Mouse (Mus musculus) erythroblast, adult 5-6 weeks (primary cell): Measurements from ENCODE around the gene Gtf2ird2. TPM values are rescaled to one million over a fixed set of nuclear protein-coding genes. Genes with fewer than 3 reads are reported as not detected.

Experiments used
- ATAC-seq: replicated peaks from 2 replicates; pipeline ENCODE4 v1.8.0; 2016; ENCODE audit warnings: moderate number of reproducible peaks, mild to moderate bottlenecking, moderate TSS enrichment, inconsistent platforms; ENCODE audit not compliant: poor library complexity, low FRiP score, severe bottlenecking
- total RNA-seq, 2 experiments: library from RNA; stranded (forward) in 1 of 2; stranded (reverse) in 1 of 2; fragments of 150-400 nt in 1 of 2; fragments of 200-764, 138-1000 nt in 1 of 2; gene quantifications; 2 replicates each; pipeline versions ENCODE4 v1.2.3 to v1.2.4; 2015 to 2017; ENCODE audit warnings: low replicate concordance in 2 of 2

Gene Gtf2ird2
- total RNA-seq (2015; ENCODE audit: low replicate concordance) (2.5 TPM in 1 of 2 replicates, not detected in the other), total RNA-seq (2017; ENCODE audit: low replicate concordance) (1.2 and 1.7 TPM in 2 replicates)

GRCm38 (mm10) chr5:134183880-134184808 lies at the start of gene Gtf2ird2:
Gtf2ird2 (plus strand) TSS chr5:134184019.
- ATAC-seq, result peak; percentile 98

- ATAC-seq, result no peak
These were observed 47.8 kb upstream of the Gtf2ird2 start for GRCm38 (mm10) chr5:134136022-134136421.

DNA sequence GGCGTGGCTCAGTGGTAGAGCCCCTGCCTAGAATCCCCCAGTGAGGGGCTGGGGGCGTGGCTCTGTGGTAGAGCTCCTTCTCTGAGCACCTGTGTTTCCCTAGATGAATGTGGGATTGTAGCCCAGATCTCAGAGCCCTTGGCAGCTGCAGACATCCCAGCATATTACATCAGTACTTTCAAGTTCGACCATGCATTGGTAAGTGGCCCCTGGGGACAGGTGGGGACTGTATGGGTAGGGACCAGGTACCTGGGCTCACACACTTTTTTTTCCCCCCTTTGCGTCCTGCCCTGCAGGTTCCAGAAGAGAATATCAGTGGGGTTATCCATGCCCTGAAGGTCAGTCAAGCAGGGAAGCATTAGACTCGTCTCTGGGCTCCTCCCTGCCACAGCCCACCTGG lies 45.9 kb upstream of the Gtf2ird2 start:
- ATAC-seq, result no peak

GRCm38 (mm10) chr5:134139429-134139828 lies 44.4 kb upstream of the Gtf2ird2 start:
- ATAC-seq, result no peak

GRCm38 (mm10) chr5:134141236-134141635 lies 42.6 kb upstream of the Gtf2ird2 start:
- no peak for ATAC-seq

DNA sequence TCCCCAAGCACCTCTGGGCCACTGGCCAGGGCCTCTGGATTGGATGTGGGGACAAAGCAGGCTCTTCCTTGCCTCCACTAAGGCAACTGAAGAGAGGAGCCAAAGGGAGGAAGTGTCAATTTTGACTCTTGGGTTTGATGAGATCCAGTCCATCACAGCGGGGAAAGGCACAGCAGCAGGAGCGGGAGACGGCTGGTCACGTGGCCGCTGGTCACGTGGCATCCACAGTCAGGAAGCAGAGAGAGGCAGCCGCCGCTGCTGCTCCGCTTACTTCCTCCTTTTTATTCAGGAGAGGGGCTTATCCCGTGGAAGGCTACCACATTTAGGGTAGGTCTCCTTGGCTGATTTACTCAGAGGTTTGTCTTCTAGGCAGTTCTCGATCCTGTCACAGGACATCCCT lies 41.4 kb upstream of the Gtf2ird2 start:
- no peak for ATAC-seq

DNA sequence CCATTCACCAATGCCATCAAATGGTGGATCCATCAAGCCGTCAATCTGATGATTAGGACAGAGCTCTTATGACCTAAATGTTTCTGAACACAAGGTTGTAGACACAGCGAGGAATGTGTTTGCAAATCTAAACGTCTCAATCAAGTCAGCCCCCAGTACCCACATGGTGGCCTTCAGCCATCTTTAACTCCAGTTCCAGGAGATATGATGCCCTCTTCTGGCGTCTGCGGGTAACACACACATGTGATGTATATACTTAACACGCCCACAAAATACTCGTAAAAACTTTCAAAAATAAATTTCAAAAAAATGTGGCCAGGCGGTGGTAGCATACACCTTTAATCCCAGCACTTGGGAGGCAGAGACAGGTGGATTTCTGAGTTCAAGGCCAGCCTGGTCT lies 38.8 kb upstream of the Gtf2ird2 start:
- no peak for ATAC-seq

DNA sequence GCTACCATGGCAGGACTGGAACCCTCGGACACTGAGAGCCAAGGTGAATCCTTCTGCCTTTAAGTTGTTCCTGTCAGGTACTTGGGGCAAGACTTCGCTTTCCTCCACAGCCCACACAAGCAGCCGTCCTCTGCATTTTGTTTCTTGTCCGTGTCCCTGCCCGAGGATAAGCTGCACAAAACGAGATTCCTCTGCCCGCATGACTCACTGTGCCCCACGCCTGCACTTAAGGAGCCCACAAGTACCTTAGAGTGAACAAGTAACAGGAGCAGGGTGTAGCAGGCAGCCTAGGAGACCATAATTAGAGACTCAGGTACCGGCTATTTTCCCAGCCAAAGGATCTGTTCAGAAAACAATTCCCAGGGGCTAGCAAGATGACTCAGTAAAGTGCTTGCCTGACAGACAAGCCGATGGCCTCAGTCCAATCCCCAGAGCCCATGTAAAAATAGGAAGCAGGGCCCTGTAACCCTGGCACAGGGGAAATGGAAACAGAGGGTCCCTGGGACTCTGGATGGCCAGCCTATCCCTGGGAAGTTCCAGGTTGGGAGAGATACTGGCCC lies 36.5 kb upstream of the Gtf2ird2 start:
- ATAC-seq, result no peak

- ATAC-seq, result no peak
These were observed 35.7 kb upstream of the Gtf2ird2 start for GRCm38 (mm10) chr5:134148153-134148552.

GRCm38 (mm10) chr5:134151895-134152294 lies 31.9 kb upstream of the Gtf2ird2 start:
- 0 out of 2 replicates have a peak, but pooled peaks have one; percentile 18 for ATAC-seq

DNA sequence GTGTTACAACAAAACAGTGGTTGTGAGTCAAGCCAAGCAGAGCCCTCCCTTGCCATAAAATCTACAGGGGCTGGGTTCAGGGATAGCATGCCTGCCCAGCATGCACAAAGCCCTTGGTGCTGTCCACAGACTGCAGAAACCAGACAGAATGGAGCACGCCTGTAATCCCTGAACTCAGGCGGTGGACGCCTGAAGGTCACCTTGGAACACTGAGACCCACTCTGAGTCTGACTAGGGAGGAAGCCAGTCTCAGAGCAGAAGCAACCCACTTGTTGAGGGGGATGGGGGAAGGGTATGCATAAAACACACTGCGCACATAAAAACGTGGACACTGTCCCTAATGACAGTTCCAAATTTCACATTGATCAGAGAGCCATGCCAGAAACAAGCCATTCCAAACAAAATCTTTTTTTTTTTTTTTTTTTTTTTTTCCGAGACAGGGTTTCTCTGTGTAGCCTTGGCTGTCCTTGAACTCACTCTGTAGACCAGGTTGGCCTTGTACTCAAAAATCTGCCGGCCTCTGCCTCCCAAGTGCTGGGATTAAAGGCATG lies 27.8 kb upstream of the Gtf2ird2 start:
- ATAC-seq, result no peak

DNA sequence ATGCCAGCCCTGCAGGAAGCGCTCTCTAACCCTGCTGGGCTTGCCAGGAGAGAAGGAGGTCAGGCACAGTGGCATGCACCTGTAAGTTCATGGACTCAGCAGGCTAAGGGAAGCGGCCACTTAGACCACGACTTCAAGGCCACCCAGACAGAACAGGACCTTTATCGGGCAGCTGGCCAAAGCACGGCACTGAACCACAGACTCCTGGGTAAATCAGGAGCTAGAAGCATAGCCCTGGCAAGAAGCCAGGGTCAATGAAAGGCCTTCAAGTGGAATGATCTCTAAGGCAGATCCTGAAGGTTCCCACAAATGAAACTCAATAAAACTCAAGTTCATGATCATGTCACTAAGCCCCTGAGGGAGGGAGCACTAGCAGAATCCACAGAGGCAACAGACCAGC lies 19.1 kb upstream of the Gtf2ird2 start:
- ATAC-seq, result no peak

- ATAC-seq, result no peak
These were observed 17.2 kb upstream of the Gtf2ird2 start for GRCm38 (mm10) chr5:134166642-134167041.

- ATAC-seq, result no peak
These were observed 15.8 kb upstream of the Gtf2ird2 start for GRCm38 (mm10) chr5:134168033-134168432.

DNA sequence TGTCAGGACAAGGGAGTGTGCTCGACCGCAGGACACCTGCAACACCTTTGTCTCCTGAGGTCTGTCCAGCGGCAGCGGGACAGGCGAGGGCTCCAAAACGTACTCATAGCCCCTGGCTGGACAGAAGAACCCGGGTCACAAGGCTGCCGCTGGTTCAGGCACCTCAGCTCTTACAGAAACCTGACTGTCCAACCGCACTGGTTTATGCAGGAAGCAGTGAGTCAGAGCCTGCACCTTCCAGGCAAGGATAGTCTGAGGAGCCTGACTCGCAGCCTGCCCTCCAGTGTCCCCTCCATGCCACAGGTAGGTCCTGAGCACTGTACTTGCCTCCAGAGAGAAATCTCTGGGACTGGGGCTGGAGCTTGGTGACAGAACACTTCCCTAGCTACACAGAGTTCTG lies 14.6 kb upstream of the Gtf2ird2 start:
- no peak for ATAC-seq

GRCm38 (mm10) chr5:134170167-134170566 lies 13.7 kb upstream of the Gtf2ird2 start:
- no peak for ATAC-seq

DNA sequence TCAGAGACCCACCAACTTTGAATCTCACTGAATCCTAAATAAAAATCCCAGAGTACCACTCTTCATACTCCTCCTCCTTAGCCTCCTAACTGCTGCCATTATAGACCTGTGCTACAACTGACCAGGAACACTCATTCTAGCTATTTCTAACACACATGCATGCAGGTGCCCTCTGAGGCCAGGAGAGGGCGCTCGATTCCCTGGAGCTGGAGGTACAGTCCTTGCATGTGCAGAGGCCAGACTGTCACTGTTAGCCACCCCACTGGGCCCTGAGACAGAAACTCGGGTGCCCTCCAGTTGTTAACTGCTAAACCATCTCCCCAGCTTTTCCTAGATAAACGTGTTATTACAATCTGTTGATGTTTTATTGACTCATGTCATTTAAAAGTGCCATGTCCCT lies 10.6 kb upstream of the Gtf2ird2 start:
- no peak for ATAC-seq

GRCm38 (mm10) chr5:134175696-134176095 lies 8.1 kb upstream of the Gtf2ird2 start:
- no peak for ATAC-seq

GRCm38 (mm10) chr5:134176169-134176881 lies 7.5 kb upstream of the Gtf2ird2 start, which contains the start of gene Rcc1l:
Rcc1l (minus strand) TSS chr5:134176774.
- peak; percentile 95 for ATAC-seq

GRCm38 (mm10) chr5:134178536-134178935 lies 5.3 kb upstream of the Gtf2ird2 start:
- no peak for ATAC-seq
